Mouse (Mus musculus): ENCODE measurements around the gene Tigd4.

- TF ChIP-seq CTCF (IDR thresholded peaks at IDR 0.05; ENCODE audit: low read depth) (no peak), EP300 (IDR thresholded peaks at IDR 0.05; ENCODE audit: low read depth) (no peak)
These were observed 49.6 kb downstream of the Tigd4 start for GRCm38 (mm10) chr3:84642942-84643341.
